Mouse (Mus musculus) limb, embryonic 10.5 days (tissue): ENCODE measurements at regions not wholly inside any gene's neighbourhood (a gene's known extent, or its start where the extent isn't known, plus 50 kb on each side); places are given as distances from the start of the nearest gene placed in this dataset.

ENCODE experiments used
- DNase-seq: peaks from one replicate; pipeline ENCODE4 v3.0.0-alpha.2; 2017; ENCODE audit warnings: low spot score
- H3K27ac ChIP-seq: fragments of 300-500 bp; sonication (generic); 2 replicates; pipeline ENCODE4 v1.5.1; 2016; ENCODE audit warnings: mild to moderate bottlenecking
- H3K27me3 ChIP-seq: fragments of 300-500 bp; sonication (generic); 2 replicates; pipeline ENCODE4 v1.6.1; 2016; ENCODE audit warnings: low read depth, mild to moderate bottlenecking; ENCODE audit not compliant: poor library complexity, severe bottlenecking
- H3K36me3 ChIP-seq: fragments of 300-500 bp; sonication (generic); 2 replicates; pipeline ENCODE4 v1.6.1; 2016; ENCODE audit warnings: mild to moderate bottlenecking, moderate library complexity
- H3K4me1 ChIP-seq: fragments of 300-500 bp; sonication (generic); 2 replicates; pipeline ENCODE4 v1.6.1; 2016
- H3K4me3 ChIP-seq: fragments of 300-500 bp; sonication (generic); 2 replicates; pipeline ENCODE4 v1.5.1; 2016; ENCODE audit warnings: mild to moderate bottlenecking, moderate library complexity
- H3K9me3 ChIP-seq: fragments of 300-500 bp; sonication (generic); replicated peaks from 2 replicates; pipeline ENCODE4 v1.6.1; 2016; ENCODE audit warnings: mild to moderate bottlenecking
- WGBS: fragments of 180-500 bp; shearing (Covaris S2); methylation state at CpG from one replicate; pipeline ENCODE4 v1.1.7; 2016; 5-methylcytosine and 5-hydroxymethylcytosine counted together

DNA sequence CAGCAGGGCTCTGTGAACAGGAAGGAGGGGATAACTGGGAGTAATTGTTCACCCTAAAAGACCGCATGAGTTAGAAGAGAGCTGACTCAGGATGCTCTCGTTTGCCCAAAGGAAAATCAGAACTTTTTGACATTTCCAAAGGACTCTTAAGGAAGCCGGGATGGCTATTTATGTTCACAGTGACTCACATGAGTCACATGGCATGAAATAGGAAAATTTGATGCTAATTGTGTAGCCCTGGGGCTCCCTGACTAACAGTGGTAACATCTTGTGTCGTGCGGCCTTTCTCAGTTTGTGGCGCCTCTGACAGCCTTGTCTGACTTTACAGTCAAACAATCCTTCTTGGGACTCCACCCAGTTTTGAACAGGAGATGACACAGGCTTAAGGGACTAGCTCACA lies 51.9 kb upstream of the Cacna1a start:
- no peak for DNase-seq
- Histone ChIP-seq H3K27ac (no peak overlapping the region), H3K9me3 (no peaks in the 10 kb centered on the region), H3K27me3 (peaks cover 47% of the 10 kb centered on the region), H3K4me3 (no peak overlapping the region), H3K4me1 (peaks cover 10% of the 10 kb centered on the region; the same call in 1 of the 2 replicates), H3K36me3 (no peaks in the 10 kb centered on the region)
- 83% methylated on average over 6 of the region's 6 CpGs for WGBS

- Histone ChIP-seq H3K4me3 (no peak overlapping the region), H3K9me3 (no peaks in the 10 kb centered on the region), H3K27ac (no peak overlapping the region), H3K27me3 (peaks cover 27% of the 10 kb centered on the region), H3K4me1 (peaks cover 7% of the 10 kb centered on the region; the same call in 1 of the 2 replicates), H3K36me3 (no peaks in the 10 kb centered on the region)
- no peak for DNase-seq
- 78% methylated on average over 5 of the region's 5 CpGs for WGBS
Measured at GRCm38 (mm10) chr8:84334333-84334732, 53.9 kb upstream of the Cacna1a start.

GRCm38 (mm10) chr8:84331562-84331961 lies 56.7 kb upstream of the Cacna1a start:
- DNase-seq: no peak
- Histone ChIP-seq H3K4me3 (no peak overlapping the region), H3K27me3 (no peaks in the 10 kb centered on the region; the same call in 1 of the 2 replicates), H3K4me1 (no peaks in the 10 kb centered on the region), H3K36me3 (no peaks in the 10 kb centered on the region), H3K27ac (no peak overlapping the region), H3K9me3 (no peaks in the 10 kb centered on the region)

DNA sequence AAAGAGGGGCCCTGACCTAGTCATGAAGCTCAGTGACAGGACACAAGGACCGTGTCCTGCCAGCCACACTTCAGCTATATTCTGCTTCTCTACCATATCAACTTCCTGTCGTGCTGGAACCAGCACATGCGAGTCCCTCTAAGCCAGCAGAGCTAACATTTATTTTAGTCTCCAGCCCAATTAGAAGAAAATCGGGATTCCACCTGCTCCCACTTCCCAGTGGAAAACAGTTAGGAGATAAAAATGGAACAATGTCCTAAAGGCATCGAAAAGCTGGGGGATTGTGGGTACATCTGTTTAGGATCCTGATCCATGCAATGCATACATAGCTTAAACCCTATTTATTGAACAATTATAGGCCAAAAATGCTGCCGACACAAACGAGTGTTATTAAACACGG lies 58.7 kb upstream of the Cacna1a start:
- no peak for DNase-seq
- H3K9me3 ChIP-seq: no peaks in the 10 kb centered on the region
- H3K27ac ChIP-seq: no peak overlapping the region
- no peaks in the 10 kb centered on the region for H3K36me3 ChIP-seq
- no peaks in the 10 kb centered on the region for H3K4me1 ChIP-seq
- WGBS: 84% methylated on average over 8 of the region's 8 CpGs
- H3K4me3 ChIP-seq: no peak overlapping the region
- H3K27me3 ChIP-seq: no peaks in the 10 kb centered on the region

GRCm38 (mm10) chr8:84322761-84323160 lies 52.6 kb upstream of the Ccdc130 start:
- no peak for DNase-seq
- Histone ChIP-seq H3K36me3 (no peaks in the 10 kb centered on the region), H3K9me3 (no peaks in the 10 kb centered on the region), H3K27ac (peak overlapping the region; percentile 12; the same call in 1 of the 2 replicates), H3K4me1 (0 out of 2 replicates have a peak, but pooled peaks cover 5% of the 10 kb centered on the region), H3K4me3 (no peak overlapping the region), H3K27me3 (no peaks in the 10 kb centered on the region)
- WGBS: 81% methylated on average over 10 of the region's 10 CpGs

DNA sequence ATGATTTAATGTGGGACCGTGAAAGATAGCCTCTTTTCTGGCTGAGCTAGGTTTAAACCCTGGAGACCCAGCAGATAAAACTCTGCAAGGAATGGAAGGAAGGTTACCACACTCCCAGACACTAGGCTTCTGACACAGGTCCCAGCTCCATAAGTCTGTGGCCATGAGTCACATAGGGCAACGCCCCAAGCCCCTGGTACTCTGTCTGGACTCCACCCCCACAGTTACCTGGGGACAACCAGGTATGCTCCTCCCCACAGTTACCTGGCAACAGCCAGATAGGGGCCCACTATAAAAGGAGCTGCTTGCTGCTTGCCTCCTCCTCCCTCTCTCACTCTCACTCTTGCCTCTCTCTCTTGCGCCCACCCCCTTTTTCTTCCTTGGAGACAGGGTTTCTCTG lies 51.7 kb upstream of the Ccdc130 start:
- no peak for DNase-seq
- H3K9me3 ChIP-seq: no peaks in the 10 kb centered on the region
- WGBS: 64% methylated on average over 3 of the region's 3 CpGs
- H3K4me1 ChIP-seq: 0 out of 2 replicates have a peak, but pooled peaks cover 5% of the 10 kb centered on the region
- H3K4me3 ChIP-seq: no peak overlapping the region
- H3K27ac ChIP-seq: no peak overlapping the region
- H3K36me3 ChIP-seq: no peaks in the 10 kb centered on the region
- H3K27me3 ChIP-seq: no peaks in the 10 kb centered on the region
